Mouse (Mus musculus) midbrain, embryonic 16.5 days (tissue): ENCODE results near the gene Smc3. TPM values are rescaled to one million over a fixed set of nuclear protein-coding genes. Genes with fewer than 3 reads are reported as not detected.

Source experiments
- ATAC-seq: fragments of 200-750 bp; cut with Nextera tagmentation; 2 replicates; pipeline ENCODE4 v1.8.0; 2017; ENCODE audit warnings: moderate TSS enrichment
- H3K27ac ChIP-seq: fragments of 300-500 bp; sonication (generic); 2 replicates; pipeline ENCODE4 v1.5.1; 2014; ENCODE audit warnings: mild to moderate bottlenecking, low read length, mixed read lengths
- H3K27me3 ChIP-seq: fragments of 300-500 bp; sonication (generic); 2 replicates; pipeline ENCODE4 v1.6.1; 2014; ENCODE audit warnings: low read depth, low read length, mixed read lengths; ENCODE audit not compliant: control insufficient read depth, insufficient read depth
- H3K36me3 ChIP-seq: fragments of 300-500 bp; sonication (generic); 2 replicates; pipeline ENCODE4 v1.6.1; 2014; ENCODE audit warnings: mild to moderate bottlenecking, low read length, moderate library complexity, mixed read lengths; ENCODE audit not compliant: control insufficient read depth, insufficient read depth
- H3K4me1 ChIP-seq: fragments of 300-500 bp; sonication (generic); 2 replicates; pipeline ENCODE4 v1.6.1; 2014; ENCODE audit warnings: mild to moderate bottlenecking, low read length, mixed read lengths; ENCODE audit not compliant: control insufficient read depth, insufficient read depth
- H3K4me2 ChIP-seq: fragments of 300-500 bp; sonication (generic); 2 replicates; pipeline ENCODE4 v1.6.1; 2014; ENCODE audit warnings: mild to moderate bottlenecking, low read length, mixed read lengths
- H3K4me3 ChIP-seq: fragments of 300-500 bp; sonication (generic); 2 replicates; pipeline ENCODE4 v1.5.1; 2014; ENCODE audit warnings: low read depth, mild to moderate bottlenecking, low read length, moderate library complexity, mixed read lengths
- H3K9ac ChIP-seq: fragments of 300-500 bp; sonication (generic); 2 replicates; pipeline ENCODE4 v1.6.1; 2014; ENCODE audit warnings: low read depth, low read length, mixed read lengths
- H3K9me3 ChIP-seq: fragments of 300-500 bp; sonication (generic); replicated peaks from 2 replicates; pipeline ENCODE4 v1.6.1; 2014; ENCODE audit warnings: mild to moderate bottlenecking, low read length, mixed read lengths; ENCODE audit not compliant: control insufficient read depth, poor library complexity, severe bottlenecking
- WGBS: fragments of 180-500 bp; shearing (Covaris S2); extraction: QIAGEN DNeasy Blood & Tissue Kit; methylation state at CpG from one replicate; pipeline ENCODE4 v1.1.7; 2014; 5-methylcytosine and 5-hydroxymethylcytosine counted together
- polyA plus RNA-seq: library from polyadenylated mRNA; unstranded; fragments of >200 nt; fragmentation: Nextera tagmentation; extraction: Ambion mirVana; gene quantifications from 2 replicates; pipeline ENCODE4 v1.2.1, GENCODE M21; 2015

Smc3 gene
- polyA plus RNA-seq, result 55.9 and 66.5 TPM in 2 replicates

GRCm38 (mm10) chr19:53599757-53600539 lies at the start of gene Smc3:
TSS of gene Smc3 (plus strand) at chr19:53600398.
- Histone ChIP-seq H3K4me2 (peak within 1 kb of the TSS; percentile 78), H3K4me3 (peak within 1 kb of the TSS; percentile 75), H3K27ac (peak within 1 kb of the TSS; percentile 97), H3K27me3 (no peaks in the 10 kb centered on the region), H3K9me3 (no peaks in the 10 kb centered on the region), H3K4me1 (peaks cover 13% of the 10 kb centered on the region), H3K36me3 (no peaks in the 10 kb centered on the region), H3K9ac (peak within 1 kb of the TSS; percentile 94)
- WGBS, result under 1% methylated on average over 66 of the region's 70 CpGs
- peak; percentile 94 for ATAC-seq

GRCm38 (mm10) chr19:53550972-53551371 lies 49.2 kb upstream of the Smc3 start:
- no peaks in the 10 kb centered on the region for H3K4me1 ChIP-seq
- no peaks in the 10 kb centered on the region for H3K9me3 ChIP-seq
- no peak overlapping the region for H3K27ac ChIP-seq
- no peaks in the 10 kb centered on the region for H3K36me3 ChIP-seq
- ATAC-seq, result no peak
- no peaks in the 10 kb centered on the region for H3K27me3 ChIP-seq
- 89% methylated on average over 12 of the region's 12 CpGs for WGBS
- no peak overlapping the region for H3K4me3 ChIP-seq
- no peak overlapping the region for H3K4me2 ChIP-seq
- no peak overlapping the region for H3K9ac ChIP-seq

- Histone ChIP-seq H3K27me3 (no peaks in the 10 kb centered on the region), H3K27ac (no peak overlapping the region), H3K9ac (no peak overlapping the region), H3K4me3 (no peak overlapping the region), H3K9me3 (no peaks in the 10 kb centered on the region), H3K4me1 (no peaks in the 10 kb centered on the region; the same call in 1 of the 2 replicates), H3K36me3 (no peaks in the 10 kb centered on the region), H3K4me2 (no peak overlapping the region)
- WGBS, result 41% methylated on average over 10 of the region's 10 CpGs
- no peak for ATAC-seq
Observed at GRCm38 (mm10) chr19:53552216-53552786, 47.9 kb upstream of the Smc3 start.

- Histone ChIP-seq H3K4me2 (no peak overlapping the region), H3K4me1 (no peaks in the 10 kb centered on the region; the same call in 1 of the 2 replicates), H3K36me3 (no peaks in the 10 kb centered on the region), H3K27me3 (no peaks in the 10 kb centered on the region), H3K27ac (no peak overlapping the region), H3K9ac (no peak overlapping the region), H3K4me3 (no peak overlapping the region), H3K9me3 (no peaks in the 10 kb centered on the region)
- no peak for ATAC-seq
- WGBS, result 66% methylated on average over 6 of the region's 6 CpGs
Observed at GRCm38 (mm10) chr19:53552795-53553194, 47.4 kb upstream of the Smc3 start.

- Histone ChIP-seq H3K4me3 (no peak overlapping the region), H3K9me3 (no peaks in the 10 kb centered on the region), H3K9ac (no peak overlapping the region), H3K27me3 (no peaks in the 10 kb centered on the region), H3K4me1 (no peaks in the 10 kb centered on the region; the same call in 1 of the 2 replicates), H3K27ac (no peak overlapping the region), H3K36me3 (no peaks in the 10 kb centered on the region), H3K4me2 (no peak overlapping the region)
- 91% methylated on average over 11 of the region's 11 CpGs for WGBS
- ATAC-seq, result no peak
Observed at GRCm38 (mm10) chr19:53554402-53554801, 45.8 kb upstream of the Smc3 start.

- Histone ChIP-seq H3K27ac (no peak overlapping the region), H3K4me1 (no peaks in the 10 kb centered on the region; the same call in 1 of the 2 replicates), H3K4me3 (no peak overlapping the region), H3K27me3 (no peaks in the 10 kb centered on the region), H3K4me2 (no peak overlapping the region), H3K9me3 (no peaks in the 10 kb centered on the region), H3K9ac (no peak overlapping the region), H3K36me3 (no peaks in the 10 kb centered on the region)
- ATAC-seq, result no peak
- 84% methylated on average over 5 of the region's 5 CpGs for WGBS
Observed at GRCm38 (mm10) chr19:53554981-53555616, 45.1 kb upstream of the Smc3 start.

- Histone ChIP-seq H3K27me3 (no peaks in the 10 kb centered on the region), H3K4me1 (no peaks in the 10 kb centered on the region; the same call in 1 of the 2 replicates), H3K4me2 (no peak overlapping the region), H3K36me3 (no peaks in the 10 kb centered on the region), H3K9me3 (no peaks in the 10 kb centered on the region), H3K9ac (no peak overlapping the region), H3K27ac (no peak overlapping the region), H3K4me3 (no peak overlapping the region)
- no peak for ATAC-seq
- WGBS, result 41% methylated on average over 6 of the region's 6 CpGs
Observed at GRCm38 (mm10) chr19:53556841-53557240, 43.4 kb upstream of the Smc3 start.

GRCm38 (mm10) chr19:53557267-53557936 lies 42.8 kb upstream of the Smc3 start:
- ATAC-seq, result no peak
- 35% methylated on average over 20 of the region's 20 CpGs for WGBS

More at GRCm38 (mm10) chr19:53557267-53557936, 42.8 kb upstream of the Smc3 start:
- H3K27me3 ChIP-seq, result no peaks in the 10 kb centered on the region
- no peaks in the 10 kb centered on the region; the same call in 1 of the 2 replicates for H3K4me1 ChIP-seq
- peak overlapping the region; percentile 28 for H3K4me2 ChIP-seq
- no peak overlapping the region for H3K9ac ChIP-seq
- no peak overlapping the region for H3K4me3 ChIP-seq
- H3K36me3 ChIP-seq, result no peaks in the 10 kb centered on the region
- H3K27ac ChIP-seq, result no peak overlapping the region
- H3K9me3 ChIP-seq, result no peaks in the 10 kb centered on the region
